Mouse (Mus musculus) stomach, embryonic 15.5 days (tissue): ENCODE results near the gene Nr2f6. TPM values are rescaled to one million over a fixed set of nuclear protein-coding genes. Genes with fewer than 3 reads are reported as not detected.

Experiments used
- ATAC-seq: fragments of 200-750 bp; cut with Nextera tagmentation; 2 replicates; pipeline ENCODE4 v1.8.0; 2017; ENCODE audit warnings: low read depth, moderate number of reproducible peaks, moderate TSS enrichment; ENCODE audit not compliant: insufficient read depth, low FRiP score
- H3K27ac ChIP-seq: fragments of 300-500 bp; sonication (generic); 2 replicates; pipeline ENCODE4 v1.5.1; 2015; ENCODE audit warnings: mild to moderate bottlenecking, inconsistent platforms
- H3K27me3 ChIP-seq: fragments of 300-500 bp; sonication (generic); replicated peaks from 2 replicates; pipeline ENCODE4 v1.6.1; 2015; ENCODE audit warnings: inconsistent platforms
- H3K36me3 ChIP-seq: fragments of 300-500 bp; sonication (generic); 2 replicates; pipeline ENCODE4 v1.6.1; 2015; ENCODE audit warnings: inconsistent platforms
- H3K4me1 ChIP-seq: fragments of 300-500 bp; sonication (generic); 2 replicates; pipeline ENCODE4 v1.6.1; 2015; ENCODE audit warnings: inconsistent platforms
- H3K4me2 ChIP-seq: fragments of 300-500 bp; sonication (generic); 2 replicates; pipeline ENCODE4 v1.6.1; 2015; ENCODE audit warnings: mild to moderate bottlenecking, inconsistent platforms
- H3K4me3 ChIP-seq: fragments of 300-500 bp; sonication (generic); replicated peaks from 2 replicates; pipeline ENCODE4 v1.5.1; 2015; ENCODE audit warnings: inconsistent platforms
- H3K9ac ChIP-seq: fragments of 300-500 bp; sonication (generic); 2 replicates; pipeline ENCODE4 v1.6.1; 2015; ENCODE audit warnings: inconsistent platforms
- H3K9me3 ChIP-seq: fragments of 300-500 bp; sonication (generic); 2 replicates; pipeline ENCODE4 v1.6.1; 2016; ENCODE audit warnings: inconsistent platforms
- WGBS: fragments of 180-500 bp; shearing (Covaris S2); methylation state at CpG from one replicate; pipeline ENCODE4 v1.1.7; 2015; 5-methylcytosine and 5-hydroxymethylcytosine counted together
- polyA plus RNA-seq: library from polyadenylated mRNA; unstranded; fragments of >200 nt; fragmentation: Nextera tagmentation; extraction: Ambion mirVana; gene quantifications from 2 replicates; pipeline ENCODE4 v1.2.1, GENCODE M21; 2015

Nr2f6 gene
- polyA plus RNA-seq, 1 experiment from 2014 or later: 81.8 TPM

DNA sequence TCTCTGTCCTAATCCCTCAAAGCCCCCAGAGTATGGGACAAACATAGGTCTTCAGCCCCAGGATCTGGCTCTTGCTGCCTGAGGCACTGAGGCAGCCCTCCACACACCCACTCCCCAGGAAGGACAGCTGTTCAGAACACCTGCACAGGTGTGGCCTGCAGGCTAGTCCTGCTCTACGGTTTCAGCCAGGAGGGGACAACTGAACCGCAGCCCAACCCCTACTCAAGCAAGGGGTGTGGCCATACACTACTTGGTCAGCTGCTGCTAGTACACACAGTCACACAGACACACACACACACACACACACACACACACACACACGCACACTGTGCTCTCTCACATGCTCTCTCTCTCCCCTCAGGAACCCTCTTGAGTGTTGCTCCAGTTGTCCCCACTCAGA is 2.1 kb upstream of the Nr2f6 start:
- Histone ChIP-seq H3K4me3 (no peak overlapping the region), H3K36me3 (no peaks in the 10 kb centered on the region), H3K27me3 (no peaks in the 10 kb centered on the region), H3K4me2 (0 out of 2 replicates have a peak overlapping the region, but pooled peaks have one; percentile 8), H3K4me1 (peaks cover 31% of the 10 kb centered on the region), H3K9me3 (no peaks in the 10 kb centered on the region), H3K9ac (no peak overlapping the region), H3K27ac (peak overlapping the region; percentile 96)
- no peak for ATAC-seq
- WGBS: 46% methylated on average over 3 of the region's 3 CpGs

GRCm38 (mm10) chr8:71383396-71383795 is 1.6 kb upstream of the Nr2f6 start:
- whole genome bisulfite sequencing: 30% methylated on average over 12 of the region's 12 CpGs
- H3K4me1 ChIP-seq: peaks cover 36% of the 10 kb centered on the region
- H3K9ac ChIP-seq: no peak overlapping the region; the same call in 1 of the 2 replicates
- H3K27me3 ChIP-seq: no peaks in the 10 kb centered on the region
- H3K36me3 ChIP-seq: no peaks in the 10 kb centered on the region
- no peak for ATAC-seq
- H3K27ac ChIP-seq: peak overlapping the region; percentile 96
- no peak overlapping the region for H3K4me3 ChIP-seq
- H3K9me3 ChIP-seq: no peaks in the 10 kb centered on the region
- peak overlapping the region; percentile 8; the same call in 1 of the 2 replicates for H3K4me2 ChIP-seq

GRCm38 (mm10) chr8:71381971-71382961 is 506 bp upstream of the Nr2f6 start:
- ATAC-seq: peak; percentile 91
- Histone ChIP-seq H3K4me1 (peaks cover 39% of the 10 kb centered on the region), H3K36me3 (no peaks in the 10 kb centered on the region), H3K9ac (peak overlapping the region; percentile 8), H3K4me2 (peak overlapping the region; percentile 96), H3K9me3 (no peaks in the 10 kb centered on the region), H3K27me3 (no peaks in the 10 kb centered on the region), H3K4me3 (peak overlapping the region; percentile 86), H3K27ac (peak overlapping the region; percentile 96)
- 2% methylated on average over 76 of the region's 80 CpGs for WGBS

DNA sequence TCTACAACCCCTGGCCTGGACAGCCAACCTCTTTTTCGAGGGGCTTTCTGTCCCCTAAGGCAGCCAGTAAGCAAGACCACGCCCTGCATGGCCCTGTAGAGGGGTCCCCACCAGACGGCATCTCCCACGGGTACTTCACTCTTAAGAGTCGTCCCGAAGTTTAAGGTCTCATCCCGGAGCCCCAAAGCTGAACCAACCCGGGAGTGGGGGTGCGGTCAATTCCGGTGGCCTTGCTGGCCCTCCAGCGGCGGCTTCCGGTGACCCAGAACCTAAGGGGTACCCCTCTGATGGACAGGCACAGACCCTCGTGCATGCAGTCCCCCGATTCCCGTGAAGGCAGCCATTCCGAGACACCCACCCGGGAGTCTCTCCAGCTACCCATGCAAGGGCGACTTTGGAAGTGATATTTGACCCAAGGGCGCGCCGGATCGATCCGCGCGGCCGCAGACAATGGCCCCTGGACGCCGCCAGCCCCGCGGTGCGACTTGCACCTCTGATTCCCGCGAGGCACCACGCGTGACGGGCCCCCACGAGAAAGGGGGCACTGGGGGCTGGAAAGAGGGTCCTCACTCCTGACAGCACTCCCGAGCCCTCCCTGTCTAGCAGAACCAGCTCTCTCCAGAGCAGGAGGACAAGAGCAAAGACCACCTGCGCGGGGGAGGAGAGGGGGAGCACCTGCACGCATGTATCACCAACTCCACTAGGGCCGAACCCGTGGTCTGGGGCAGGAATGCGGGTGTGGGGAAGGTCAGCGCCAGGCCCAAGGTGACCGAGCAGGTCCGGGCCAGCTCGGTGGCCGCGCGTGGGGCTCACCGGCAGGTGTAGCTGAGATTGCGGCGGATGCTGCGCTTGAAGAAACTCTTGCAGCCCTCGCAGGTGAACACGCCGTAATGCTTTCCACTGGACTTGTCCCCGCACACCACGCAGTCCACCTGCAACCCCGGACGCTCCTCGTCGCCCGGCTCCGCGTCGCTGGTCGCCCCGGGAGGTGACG is 1.3 kb downstream of the Nr2f6 start:
- Histone ChIP-seq H3K4me3 (peak overlapping the region; percentile 86), H3K27me3 (no peaks in the 10 kb centered on the region), H3K4me2 (peak overlapping the region; percentile 96), H3K9me3 (no peaks in the 10 kb centered on the region), H3K9ac (peak overlapping the region; percentile 79), H3K36me3 (no peaks in the 10 kb centered on the region), H3K4me1 (peaks cover 55% of the 10 kb centered on the region), H3K27ac (peak overlapping the region; percentile 95)
- ATAC-seq: no peak
- 1% methylated on average over 70 of the region's 72 CpGs for WGBS

GRCm38 (mm10) chr8:71379512-71380075 is 2.2 kb downstream of the Nr2f6 start:
- ATAC-seq: no peak

GRCm38 (mm10) chr8:71379008-71379407 is 2.8 kb downstream of the Nr2f6 start:
- Histone ChIP-seq H3K36me3 (peaks cover 12% of the 10 kb centered on the region; the same call in 1 of the 2 replicates), H3K9me3 (no peaks in the 10 kb centered on the region), H3K4me1 (peaks cover 57% of the 10 kb centered on the region), H3K4me3 (peak overlapping the region; percentile 86), H3K9ac (peak overlapping the region; percentile 6; the same call in 1 of the 2 replicates), H3K27me3 (no peaks in the 10 kb centered on the region), H3K27ac (no peak overlapping the region), H3K4me2 (peak overlapping the region; percentile 96)
- no peak for ATAC-seq
- 69% methylated on average over 4 of the region's 4 CpGs for WGBS

More at GRCm38 (mm10) chr8:71379512-71380075, 2.2 kb downstream of the Nr2f6 start:
- Histone ChIP-seq H3K36me3 (0 out of 2 replicates have a peak, but pooled peaks cover 7% of the 10 kb centered on the region), H3K9me3 (no peaks in the 10 kb centered on the region), H3K4me3 (peak overlapping the region; percentile 86), H3K4me1 (peaks cover 57% of the 10 kb centered on the region), H3K9ac (peak overlapping the region; percentile 79; the same call in 1 of the 2 replicates), H3K27me3 (no peaks in the 10 kb centered on the region), H3K4me2 (peak overlapping the region; percentile 96), H3K27ac (no peak overlapping the region)
- WGBS: 53% methylated on average over 3 of the region's 3 CpGs

DNA sequence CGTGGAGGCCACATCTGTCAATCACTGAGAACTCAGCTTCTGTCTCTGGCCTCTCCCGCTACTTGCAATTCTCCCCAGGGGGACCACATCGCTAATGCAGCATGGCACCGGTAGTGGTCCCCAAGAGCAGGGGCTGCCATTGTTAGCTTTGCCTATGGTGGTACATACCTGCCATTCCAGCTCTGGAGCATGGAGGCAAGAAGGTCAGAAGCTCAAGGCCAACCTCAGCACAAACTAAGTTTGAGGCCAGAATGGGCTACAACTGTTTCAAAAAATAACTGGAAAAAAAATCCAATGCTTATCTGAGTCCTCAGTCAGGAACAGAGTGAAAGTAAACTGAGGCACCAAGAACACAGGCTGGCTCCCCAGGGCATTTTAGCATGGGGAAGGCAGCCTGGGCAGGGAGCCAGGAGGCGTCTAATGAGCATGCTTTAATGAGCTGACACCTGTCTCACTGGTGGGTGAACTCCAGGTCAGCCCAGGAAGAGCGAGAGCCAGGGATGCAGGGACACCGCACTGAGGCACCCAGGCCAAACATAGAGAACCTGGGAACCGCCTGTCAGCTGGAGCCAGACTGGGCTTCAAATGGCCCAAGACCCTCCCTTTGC is 5.2 kb downstream of the Nr2f6 start:
- H3K9ac ChIP-seq: no peak overlapping the region; the same call in 1 of the 2 replicates
- no peaks in the 10 kb centered on the region for H3K27me3 ChIP-seq
- H3K4me3 ChIP-seq: no peak overlapping the region
- peak overlapping the region; percentile 47 for H3K4me2 ChIP-seq
- no peaks in the 10 kb centered on the region for H3K9me3 ChIP-seq
- H3K4me1 ChIP-seq: peaks cover 44% of the 10 kb centered on the region
- WGBS: 53% methylated on average over 8 of the region's 8 CpGs
- 0 out of 2 replicates have a peak overlapping the region, but pooled peaks have one; percentile 13 for H3K27ac ChIP-seq
- peaks cover 26% of the 10 kb centered on the region for H3K36me3 ChIP-seq
- ATAC-seq: no peak

DNA sequence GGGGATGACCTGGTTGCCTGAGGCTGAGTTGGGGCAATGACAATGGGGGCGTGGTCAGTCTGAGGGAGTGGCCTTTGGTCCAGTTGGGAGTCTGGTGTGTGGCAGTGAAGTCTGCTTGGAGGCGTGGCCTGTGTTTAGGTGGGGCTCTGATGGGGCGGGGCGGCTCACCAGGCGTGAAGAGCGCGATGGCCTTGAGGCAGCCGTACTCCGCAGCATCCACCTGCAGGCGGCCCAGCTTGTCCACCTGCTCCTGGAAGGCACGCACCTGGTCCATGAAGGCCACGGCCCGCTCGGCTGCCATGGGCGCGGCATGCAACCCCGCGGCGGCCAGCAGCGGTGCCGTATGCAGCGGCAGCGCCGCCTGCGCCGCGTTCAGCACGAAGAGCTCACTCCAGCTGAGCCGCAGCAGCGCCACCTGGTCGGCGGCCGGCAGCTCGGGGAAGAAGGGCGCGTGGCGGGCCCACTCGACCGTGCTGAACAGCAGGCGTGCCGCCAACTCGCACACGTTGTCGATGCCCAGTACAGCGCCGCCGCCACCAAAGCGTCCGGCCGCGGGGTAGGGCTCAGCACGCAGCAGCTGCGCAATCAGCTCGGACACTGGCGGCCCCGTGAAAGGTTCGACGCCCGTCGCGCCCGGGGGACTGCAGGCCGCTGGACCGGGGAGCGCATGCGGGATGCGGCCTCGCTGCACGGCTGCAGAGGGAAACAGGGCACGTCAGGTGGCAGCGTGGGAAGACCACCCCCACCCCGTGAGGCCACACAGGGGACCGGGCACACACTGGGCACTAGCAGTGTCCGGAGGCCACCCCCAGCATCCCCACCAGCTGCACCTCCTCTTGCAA is 6.0 kb downstream of the Nr2f6 start:
- Histone ChIP-seq H3K9me3 (no peaks in the 10 kb centered on the region), H3K36me3 (peaks cover 26% of the 10 kb centered on the region), H3K9ac (no peak overlapping the region; the same call in 1 of the 2 replicates), H3K4me1 (peaks cover 45% of the 10 kb centered on the region), H3K4me3 (peak overlapping the region; percentile 18; the same call in 1 of the 2 replicates), H3K27ac (0 out of 2 replicates have a peak overlapping the region, but pooled peaks have one; percentile 13), H3K27me3 (no peaks in the 10 kb centered on the region), H3K4me2 (peak overlapping the region; percentile 47)
- peak; percentile 4; the same call in 1 of the 2 replicates for ATAC-seq
- WGBS: 16% methylated on average over 74 of the region's 74 CpGs

GRCm38 (mm10) chr8:71374616-71375206 is 7.0 kb downstream of the Nr2f6 start:
- H3K36me3 ChIP-seq: peaks cover 30% of the 10 kb centered on the region
- H3K27me3 ChIP-seq: no peaks in the 10 kb centered on the region
- 78% methylated on average over 17 of the region's 17 CpGs for WGBS
- no peak overlapping the region for H3K9ac ChIP-seq
- H3K27ac ChIP-seq: no peak overlapping the region
- H3K4me3 ChIP-seq: no peak overlapping the region
- peaks cover 38% of the 10 kb centered on the region for H3K4me1 ChIP-seq
- H3K4me2 ChIP-seq: no peak overlapping the region
- no peak for ATAC-seq
- no peaks in the 10 kb centered on the region for H3K9me3 ChIP-seq

DNA sequence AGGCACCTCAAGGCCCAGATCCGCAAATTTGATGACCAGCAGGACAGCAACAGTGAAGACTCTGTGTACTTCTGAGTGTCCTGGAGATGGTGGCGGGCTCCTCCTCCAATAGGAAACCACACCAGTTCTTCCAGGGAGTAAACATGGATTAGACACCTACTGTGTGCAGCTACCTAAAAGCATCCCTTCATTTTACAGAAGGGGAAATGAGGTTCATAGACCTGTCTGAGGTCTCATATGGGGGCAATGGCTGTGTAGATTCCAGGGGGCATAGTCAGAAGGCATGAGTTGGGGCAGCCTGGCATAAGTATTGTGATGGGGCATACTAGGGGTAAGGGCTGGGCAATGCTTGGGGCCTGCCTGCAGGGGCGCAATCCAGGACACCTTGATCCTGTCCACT is 8.8 kb downstream of the Nr2f6 start:
- WGBS: 92% methylated on average over 3 of the region's 3 CpGs
- H3K9ac ChIP-seq: no peak overlapping the region

More for the DNA sequence above, 8.8 kb downstream of the Nr2f6 start:
- no peak overlapping the region for H3K27ac ChIP-seq
- no peak for ATAC-seq
- H3K9me3 ChIP-seq: no peaks in the 10 kb centered on the region
- H3K36me3 ChIP-seq: peaks cover 34% of the 10 kb centered on the region
- no peak overlapping the region for H3K4me2 ChIP-seq
- H3K4me1 ChIP-seq: peaks cover 27% of the 10 kb centered on the region
- no peak overlapping the region for H3K4me3 ChIP-seq
- H3K27me3 ChIP-seq: no peaks in the 10 kb centered on the region
